Mouse (Mus musculus): ENCODE measurements around the gene Irf2bpl.
A peak's percentile ranks its signal among the peaks of the same experiment; 100 is the strongest.

Gene Irf2bpl

DNA sequence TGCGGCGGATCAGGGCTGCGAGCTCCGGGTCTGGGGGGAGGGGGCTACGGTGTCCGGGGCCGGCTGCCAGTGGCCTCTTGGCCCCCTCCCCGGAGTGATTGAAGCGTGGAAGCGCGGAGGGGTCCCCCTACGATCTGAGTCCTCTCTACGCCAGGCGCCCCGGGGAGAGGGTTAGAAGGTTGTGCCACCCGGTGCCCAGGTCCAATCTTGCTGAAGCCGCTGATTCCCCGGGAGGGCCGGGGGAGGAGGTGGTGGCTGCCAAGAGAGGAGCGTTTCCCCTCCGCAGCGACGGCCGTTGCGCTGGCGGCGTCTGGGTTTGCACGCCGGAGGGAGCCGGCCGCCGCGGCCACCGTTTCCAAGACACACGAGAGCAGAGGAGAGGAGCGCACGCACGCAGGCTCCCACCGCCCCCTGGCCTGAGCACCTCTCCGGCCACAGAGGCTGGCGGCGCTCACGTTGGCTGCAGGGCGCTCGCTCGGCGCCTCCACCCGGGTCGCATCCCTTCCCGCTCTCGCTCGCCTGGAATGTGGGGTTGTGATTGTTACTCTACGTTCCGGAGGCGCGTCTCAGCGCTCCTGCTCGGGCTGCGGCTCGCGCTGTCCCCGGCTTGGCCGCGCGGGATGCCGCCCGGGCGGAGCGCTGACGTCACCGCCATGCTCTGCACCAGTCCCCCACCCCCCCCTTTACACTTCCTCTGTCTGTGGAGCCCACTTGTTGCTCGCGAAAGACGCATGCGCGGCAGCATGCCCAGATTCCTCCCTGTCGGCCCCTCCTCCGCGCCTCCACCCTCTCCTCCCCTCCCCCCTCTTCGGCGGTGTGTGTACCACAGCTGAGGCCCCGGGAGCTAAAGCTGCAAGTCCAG is at the start of gene Irf2bpl:
Gene Irf2bpl, minus strand, starts transcription at position 602 of the 862 bp plus-strand sequence.
- DNase-seq (ENCODE audit: low spot score): peak; percentile 97

DNA sequence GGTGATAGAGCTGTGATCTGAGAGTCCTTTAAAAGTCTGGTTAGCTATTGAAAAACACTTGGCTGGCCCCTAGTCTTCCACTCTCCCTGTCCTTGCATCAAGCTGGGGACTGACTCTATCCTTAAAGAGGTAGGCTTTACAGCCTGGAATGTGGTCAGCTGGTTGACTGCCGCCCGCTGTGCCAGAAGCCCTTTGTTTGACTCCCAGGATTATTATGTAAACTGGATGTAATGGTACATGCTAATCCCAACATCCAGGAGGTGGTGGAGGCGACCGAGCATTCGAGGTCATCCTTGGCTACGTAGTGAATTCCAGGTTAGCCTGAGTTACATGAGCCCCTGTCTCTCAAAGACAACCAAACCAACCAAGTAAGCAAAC is 48.0 kb upstream of the Irf2bpl start:
- DNase-seq (ENCODE audit: low spot score): peak; percentile 37

DNA sequence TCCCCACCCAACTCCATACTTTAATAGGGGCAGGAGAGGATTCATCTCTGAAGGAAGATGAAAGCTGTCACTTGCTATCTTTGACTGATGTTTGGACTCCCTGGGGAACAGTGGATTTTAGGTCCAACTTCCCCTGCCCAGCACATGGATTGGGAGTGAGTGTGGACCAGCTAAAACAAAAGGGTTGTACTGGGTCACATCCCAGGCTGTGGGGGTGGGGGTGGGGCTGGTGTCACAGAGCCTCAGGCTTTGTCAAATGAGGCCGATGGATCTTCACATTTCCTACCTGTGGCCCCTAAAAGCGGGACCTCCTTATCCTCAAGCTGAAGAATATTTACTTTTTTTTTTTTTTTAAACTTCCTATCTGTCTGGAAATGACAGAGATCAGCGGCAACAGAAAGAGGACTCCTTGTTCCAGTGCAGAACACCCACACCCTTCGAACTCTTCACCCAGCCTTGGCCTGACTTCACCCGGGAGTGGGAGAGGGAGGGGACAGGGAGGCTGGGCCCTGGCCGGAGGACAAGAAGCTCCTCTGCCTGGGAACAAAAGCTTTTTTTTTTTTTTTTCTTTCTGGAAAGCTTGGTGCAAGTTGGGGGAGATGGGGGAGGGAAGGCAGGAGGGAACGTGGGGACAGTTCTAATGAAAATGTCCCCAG is 47.4 kb upstream of the Irf2bpl start:
- DNase-seq (ENCODE audit: low spot score): peak; percentile 16

- DNase-seq (ENCODE audit: low spot score): no peak
Observed at GRCm38 (mm10) chr12:86930934-86931729, 46.5 kb upstream of the Irf2bpl start.

GRCm38 (mm10) chr12:86923837-86924236 is 39.2 kb upstream of the Irf2bpl start:
- peak; percentile 91 for DNase-seq (ENCODE audit: low spot score)

DNA sequence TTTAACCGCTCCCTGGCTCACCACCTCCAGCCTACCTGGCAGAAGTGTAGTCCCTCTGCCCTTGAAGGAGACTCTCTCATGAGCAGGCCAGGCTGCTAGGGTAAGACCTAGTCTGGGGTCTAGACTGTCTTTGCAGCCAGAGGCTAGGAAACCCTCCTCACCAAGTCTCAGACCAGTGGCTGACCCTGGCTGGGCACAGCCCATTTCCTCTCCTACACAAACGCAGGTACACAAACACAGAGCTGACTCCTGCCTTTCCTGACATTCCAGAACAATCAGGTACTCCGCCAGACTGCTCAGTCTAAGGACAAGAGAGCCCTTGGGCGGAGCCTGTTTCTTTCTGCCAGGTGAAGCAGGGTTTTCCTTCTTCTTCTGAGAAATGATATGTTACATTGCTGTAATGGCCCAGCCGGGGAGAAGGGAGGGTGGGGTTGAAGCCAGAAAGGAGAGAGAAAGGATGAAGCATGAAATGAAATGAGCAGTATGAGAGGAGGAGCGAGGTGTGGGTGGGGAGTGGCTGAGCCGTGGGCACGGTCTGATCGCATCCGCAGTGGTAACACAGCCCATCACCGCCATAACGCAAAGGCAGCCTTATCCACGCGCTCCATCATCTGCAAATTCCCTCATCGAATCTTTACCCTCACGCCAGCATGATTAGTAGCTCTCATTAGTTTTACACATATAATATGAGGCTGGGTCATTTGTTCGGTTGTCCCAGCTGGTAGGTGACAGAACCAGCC is 34.6 kb upstream of the Irf2bpl start:
- no peak for DNase-seq (ENCODE audit: low spot score)

- DNase-seq (ENCODE audit: low spot score): peak; percentile 51
Observed at GRCm38 (mm10) chr12:86918361-86918967, 33.9 kb upstream of the Irf2bpl start.

DNA sequence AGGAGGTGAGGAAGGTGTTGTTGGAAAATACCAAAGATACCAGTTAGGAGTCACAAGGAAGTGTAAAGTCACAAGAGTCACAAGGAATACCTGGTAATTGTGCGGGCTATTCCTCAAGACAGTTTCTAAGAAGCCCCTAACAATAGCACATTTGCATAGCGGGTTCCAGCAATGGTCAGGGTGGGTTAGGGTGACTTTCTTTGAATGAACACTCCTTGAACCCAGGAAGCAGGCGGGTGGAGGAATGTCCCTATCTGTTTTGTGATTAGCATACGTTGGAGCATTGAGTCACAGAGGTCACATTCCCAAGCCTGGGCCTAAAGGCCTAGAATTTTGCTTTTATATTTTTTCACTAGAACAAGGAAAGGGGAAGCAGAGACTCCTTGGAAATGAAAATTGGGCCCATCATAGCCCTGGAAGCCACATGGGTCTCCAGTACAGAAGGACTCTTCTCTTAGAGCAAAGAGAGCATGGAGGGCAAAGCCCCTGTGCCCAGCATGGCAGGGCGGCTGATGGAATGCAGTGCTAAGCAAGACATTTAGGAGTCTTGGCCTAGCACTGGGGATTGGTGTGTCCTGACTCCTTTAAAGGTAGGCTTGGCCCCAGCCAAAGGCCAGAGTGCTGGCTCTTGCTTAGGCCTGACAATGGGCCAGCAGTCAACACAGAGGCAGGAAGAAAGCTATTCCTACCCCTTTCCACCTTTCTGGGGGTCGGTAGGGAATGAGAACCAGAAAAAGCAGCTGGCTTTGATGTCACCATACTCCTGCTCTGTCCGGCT is 32.4 kb upstream of the Irf2bpl start:
- no peak for DNase-seq (ENCODE audit: low spot score)

GRCm38 (mm10) chr12:86915617-86916016 is 31.0 kb upstream of the Irf2bpl start:
- DNase-seq (ENCODE audit: low spot score): no peak

DNA sequence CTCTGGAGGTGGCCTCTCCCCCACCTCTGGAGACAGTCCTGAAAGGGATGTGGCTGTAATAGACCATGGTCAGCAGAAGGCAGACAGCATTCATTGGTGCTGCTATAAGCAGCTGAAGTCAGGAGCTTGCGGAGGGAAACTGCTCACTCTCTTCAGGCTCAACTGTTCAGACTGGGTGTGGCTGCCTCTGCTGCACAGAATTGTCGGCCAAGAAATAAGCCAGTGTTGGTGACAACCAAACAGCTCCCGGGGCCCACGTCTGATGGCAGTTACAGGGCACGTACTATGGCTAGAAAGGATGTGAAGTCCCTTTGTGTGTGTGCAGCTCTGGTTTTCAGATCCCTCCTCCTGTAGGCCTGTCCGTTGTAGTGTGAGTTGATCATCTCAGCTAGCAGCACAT is 30.2 kb upstream of the Irf2bpl start:
- DNase-seq (ENCODE audit: low spot score): no peak

DNA sequence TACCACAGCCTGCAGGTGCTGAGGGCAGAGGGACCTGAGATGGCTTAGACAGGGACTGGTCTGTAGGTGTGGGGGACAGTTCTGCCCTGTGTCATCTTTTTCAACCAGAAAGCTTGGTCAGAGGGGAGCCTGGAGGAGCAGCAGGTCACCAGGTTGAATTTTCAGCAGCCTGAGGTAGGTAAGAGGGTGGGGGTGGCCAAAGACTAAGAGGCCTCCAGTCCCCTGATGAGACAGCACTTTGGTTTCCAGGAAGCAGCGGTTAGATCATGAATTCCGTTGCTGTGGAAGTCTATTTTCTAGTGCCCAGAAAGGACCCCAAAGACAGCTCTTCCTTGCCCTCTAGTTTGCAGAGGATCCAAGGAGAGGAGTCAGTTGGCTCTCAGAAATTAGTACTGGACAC is 29.8 kb upstream of the Irf2bpl start:
- DNase-seq (ENCODE audit: low spot score): no peak

- DNase-seq (ENCODE audit: low spot score): no peak
Observed at GRCm38 (mm10) chr12:86912335-86913093, 27.9 kb upstream of the Irf2bpl start.

DNA sequence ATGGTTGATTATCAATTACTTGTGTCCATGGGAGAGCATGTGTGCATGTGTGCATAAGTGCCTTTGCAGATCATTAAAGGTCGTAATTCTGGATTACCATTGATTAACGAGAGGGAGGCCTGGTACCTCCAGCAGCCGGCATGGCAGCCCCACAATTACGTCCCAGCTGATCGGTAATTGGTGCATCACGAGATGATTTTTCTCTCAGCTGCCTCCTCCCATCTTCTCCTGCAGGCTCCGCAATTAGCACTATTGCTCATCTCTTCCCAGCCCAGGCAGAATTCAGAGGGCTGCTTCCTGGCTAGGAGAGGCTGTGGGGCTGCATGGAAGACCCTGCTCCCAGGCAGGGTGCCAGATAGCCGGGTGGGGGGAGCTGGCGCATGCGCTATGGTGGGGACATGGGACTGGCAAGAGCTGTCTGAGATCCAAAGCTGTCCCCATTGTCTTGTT is 26.9 kb upstream of the Irf2bpl start:
- DNase-seq (ENCODE audit: low spot score): no peak

DNA sequence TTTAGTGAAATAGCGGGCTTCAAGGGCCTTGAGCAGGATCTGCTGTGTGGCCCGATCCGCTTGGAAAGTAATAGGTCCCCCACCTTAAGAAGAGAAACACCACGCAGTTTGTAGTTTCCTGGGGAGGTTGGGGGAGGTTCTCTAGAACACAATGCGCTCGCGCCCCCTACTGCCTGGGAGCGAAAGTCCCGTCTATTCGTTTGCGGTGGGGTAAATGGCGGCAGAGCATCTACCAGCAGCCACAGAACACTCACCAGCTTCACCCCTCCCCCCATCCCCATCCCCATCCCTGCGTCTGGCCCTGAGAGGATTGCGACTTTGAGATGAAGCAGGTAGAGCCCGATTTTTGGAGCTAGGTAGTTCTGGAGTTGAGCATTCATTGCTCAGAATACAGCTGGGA is 21.8 kb upstream of the Irf2bpl start:
- peak; percentile 94 for DNase-seq (ENCODE audit: low spot score)

DNA sequence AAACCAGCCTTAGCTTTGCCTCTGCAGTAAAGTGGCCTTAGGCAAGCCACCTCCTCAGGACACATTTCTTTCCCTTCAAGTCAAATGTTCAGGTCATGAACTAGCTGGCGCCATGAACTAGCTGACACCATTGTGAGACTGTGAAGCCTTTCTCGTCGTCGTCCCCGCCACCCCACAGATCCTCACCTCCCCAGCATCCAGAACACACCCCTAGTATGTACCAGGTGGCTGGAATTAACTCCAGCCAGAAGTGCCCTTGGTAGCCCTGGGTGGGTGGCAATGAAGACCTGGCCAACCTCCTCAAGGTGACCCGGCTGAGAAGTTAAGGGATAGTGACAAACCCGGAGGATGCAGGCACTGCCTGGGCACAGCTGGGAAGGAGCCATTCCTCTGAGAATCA is 21.3 kb upstream of the Irf2bpl start:
- no peak for DNase-seq (ENCODE audit: low spot score)

DNA sequence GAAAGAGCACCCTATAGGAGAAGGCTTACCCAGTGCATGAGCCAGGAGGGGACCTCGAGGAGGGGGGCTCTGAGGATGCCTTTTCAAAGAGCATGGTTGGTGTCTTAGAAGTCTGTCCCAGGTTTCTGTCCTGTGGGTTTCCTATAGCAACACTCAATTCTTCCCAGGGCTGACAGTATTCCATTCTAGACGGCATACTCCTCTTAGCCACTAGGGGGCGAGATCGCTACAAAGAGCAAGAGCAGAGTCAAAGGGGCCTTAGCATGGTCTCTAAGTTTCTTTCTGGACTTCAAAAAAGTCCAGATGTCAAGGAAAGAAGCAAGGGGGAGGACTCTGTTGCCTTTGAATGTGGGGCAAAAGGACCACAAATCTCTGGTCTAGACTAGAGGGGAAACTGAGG is 20.6 kb upstream of the Irf2bpl start:
- DNase-seq (ENCODE audit: low spot score): peak; percentile 73

- no peak for DNase-seq (ENCODE audit: low spot score)
Observed at GRCm38 (mm10) chr12:86903828-86904806, 19.5 kb upstream of the Irf2bpl start.

- DNase-seq (ENCODE audit: low spot score): peak; percentile 63
Observed at GRCm38 (mm10) chr12:86899461-86900179, 15.0 kb upstream of the Irf2bpl start.

Measured in embryo, embryonic 10 days (tissue).